Mouse (Mus musculus): ENCODE results near the gene Dip2b. TPM values are rescaled to one million over a fixed set of nuclear protein-coding genes. Genes with fewer than 3 reads are reported as not detected.

Gene Dip2b
- total and polyA plus RNA-seq, 2 experiments from 2014 or later, result 8.3 to 40.6 TPM

DNA sequence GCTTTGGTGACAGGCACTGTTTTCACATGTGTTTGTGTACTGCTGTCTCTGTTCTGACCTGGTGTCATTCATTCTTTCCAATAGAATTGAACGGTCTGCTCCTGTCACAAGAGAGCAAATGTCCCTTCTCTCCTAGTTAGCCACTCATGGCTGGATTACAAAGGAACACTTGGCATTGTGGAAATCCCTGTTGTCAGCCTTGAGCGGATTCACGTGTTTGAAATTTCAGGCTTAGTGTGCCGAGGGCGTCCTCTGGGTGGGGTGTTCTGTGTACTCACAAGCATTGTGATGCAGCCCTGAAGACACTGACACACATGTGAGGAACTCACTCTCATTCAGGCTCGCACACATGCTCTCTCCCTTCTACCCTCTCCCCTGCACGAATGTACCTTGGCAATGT, 61.9 kb downstream of the Dip2b start:
- Histone ChIP-seq H3K27ac (ENCODE audit: low read depth, low read length) (no peak overlapping the region), H3K4me3 (ENCODE audit: low read depth, low read length) (no peak overlapping the region), H3K36me3 (ENCODE audit: insufficient read depth) (no peaks in the 10 kb centered on the region), H3K4me2 (ENCODE audit: low read depth) (no peak overlapping the region), H3K9ac (no peak overlapping the region), H3K4me1 (ENCODE audit: insufficient read depth) (no peaks in the 10 kb centered on the region), H3K9me3 (ENCODE audit: low read length) (no peaks in the 10 kb centered on the region), H3K27me3 (ENCODE audit: insufficient read depth, low read length) (no peaks in the 10 kb centered on the region)
- ATAC-seq (no peak), DNase-seq (no peak)
- no peak for TF ChIP-seq CTCF (IDR thresholded peaks at IDR 0.05; ENCODE audit: low read depth)
- 32% methylated on average over 7 of the region's 7 CpGs for WGBS

DNA sequence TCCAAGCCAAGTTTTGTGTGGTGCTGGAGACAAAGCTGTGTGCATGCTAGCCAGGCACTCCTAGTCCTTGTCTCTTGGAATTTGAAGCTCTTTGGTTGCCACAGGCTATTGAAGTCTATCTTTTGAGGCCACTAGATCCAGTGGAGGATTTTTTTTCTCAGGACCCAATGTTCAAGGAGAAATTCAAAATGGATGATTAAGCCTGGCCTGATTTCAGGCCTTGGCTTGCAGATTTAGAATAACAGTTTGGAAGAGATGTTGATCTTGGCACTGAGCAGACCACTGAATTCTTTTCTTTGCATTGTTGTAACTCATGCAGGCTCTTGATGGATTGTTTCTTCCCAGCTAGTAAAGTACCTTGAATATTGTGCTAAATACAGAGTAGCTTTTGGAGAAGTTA, 62.7 kb downstream of the Dip2b start:
- H3K27ac ChIP-seq (ENCODE audit: low read depth, low read length), result no peak overlapping the region
- ATAC-seq, result no peak

DNA sequence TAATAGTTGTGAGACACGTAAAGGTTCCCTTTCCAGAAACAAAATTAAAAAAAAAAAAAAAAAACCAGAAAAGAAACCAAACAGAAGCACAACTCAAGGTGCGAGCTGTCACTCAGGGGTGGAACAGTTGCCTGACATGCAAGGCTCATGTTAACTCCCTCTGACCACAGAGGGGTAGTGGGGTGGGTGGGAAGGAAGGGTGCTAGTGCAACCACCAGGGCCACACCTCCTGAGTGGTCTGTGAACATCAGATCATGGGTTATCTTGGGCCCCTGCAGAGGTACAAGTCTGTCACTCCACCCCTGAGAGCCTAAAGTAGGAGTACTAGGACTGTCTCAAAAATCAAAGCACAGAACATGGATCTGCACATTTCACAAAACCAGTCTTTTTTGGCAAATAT, 65.7 kb downstream of the Dip2b start:
- H3K4me3 ChIP-seq (ENCODE audit: low read depth, low read length), result no peak overlapping the region
- DNase-seq (no peak), ATAC-seq (no peak)
- no peak overlapping the region for H3K9ac ChIP-seq
- WGBS, result 86% methylated on average over 2 of the region's 2 CpGs
- H3K4me1 ChIP-seq (ENCODE audit: insufficient read depth), result no peaks in the 10 kb centered on the region
- H3K4me2 ChIP-seq (ENCODE audit: low read depth), result no peak overlapping the region
- no peaks in the 10 kb centered on the region for H3K36me3 ChIP-seq (ENCODE audit: insufficient read depth)
- H3K9me3 ChIP-seq (ENCODE audit: low read length), result no peaks in the 10 kb centered on the region
- TF ChIP-seq CTCF (IDR thresholded peaks at IDR 0.05; ENCODE audit: low read depth), result no peak
- no peaks in the 10 kb centered on the region for H3K27me3 ChIP-seq (ENCODE audit: insufficient read depth, low read length)
- no peak overlapping the region for H3K27ac ChIP-seq (ENCODE audit: low read depth, low read length)

More for the DNA sequence above, 62.7 kb downstream of the Dip2b start:
- no peak for TF ChIP-seq CTCF (IDR thresholded peaks at IDR 0.05; ENCODE audit: low read depth)
- H3K4me1 ChIP-seq (ENCODE audit: insufficient read depth), result no peaks in the 10 kb centered on the region
- no peaks in the 10 kb centered on the region for H3K27me3 ChIP-seq (ENCODE audit: insufficient read depth, low read length)
- H3K9me3 ChIP-seq (ENCODE audit: low read length), result no peaks in the 10 kb centered on the region
- no peak for DNase-seq
- no peak overlapping the region for H3K4me2 ChIP-seq (ENCODE audit: low read depth)
- H3K9ac ChIP-seq, result no peak overlapping the region
- no peak overlapping the region for H3K4me3 ChIP-seq (ENCODE audit: low read depth, low read length)
- H3K36me3 ChIP-seq (ENCODE audit: insufficient read depth), result no peaks in the 10 kb centered on the region

DNA sequence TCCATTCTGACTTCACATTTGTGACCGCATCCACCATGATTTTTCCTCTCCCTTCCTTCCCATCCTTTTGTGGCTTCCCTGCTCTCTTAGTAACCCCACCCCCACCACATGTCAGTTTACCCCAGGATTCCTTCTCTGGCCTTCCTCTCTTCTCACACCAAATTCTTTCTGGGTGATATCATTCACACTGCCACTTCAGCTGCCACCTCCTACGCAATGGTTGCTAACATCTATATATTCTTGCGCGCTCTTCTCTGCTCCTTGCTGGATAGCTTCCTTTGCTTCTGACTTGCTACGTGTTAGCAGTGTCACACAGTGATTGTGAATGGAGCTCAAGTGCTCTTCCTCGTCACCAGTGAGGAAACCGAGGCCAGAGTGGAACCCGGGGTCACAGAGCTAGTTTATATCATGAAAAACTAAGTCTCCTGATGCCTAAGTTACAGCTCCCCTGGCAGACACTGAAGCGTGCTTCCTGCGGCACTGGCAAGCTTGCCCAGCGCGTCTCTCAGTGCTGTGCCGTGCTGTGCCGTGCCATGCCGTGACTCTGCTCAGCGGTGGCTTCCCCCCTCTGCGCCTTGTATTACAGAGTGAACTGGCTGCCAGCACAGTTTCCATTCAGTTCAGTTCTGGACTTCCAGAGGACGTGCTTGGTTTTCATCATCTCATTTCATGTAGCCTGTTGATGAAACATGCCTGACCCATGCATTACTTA, 69.8 kb downstream of the Dip2b start:
- H3K4me2 ChIP-seq (ENCODE audit: low read depth), result no peak overlapping the region
- H3K4me3 ChIP-seq (ENCODE audit: low read depth, low read length), result no peak overlapping the region
- TF ChIP-seq CTCF (IDR thresholded peaks at IDR 0.05; ENCODE audit: low read depth), result no peak
- 73% methylated on average over 18 of the region's 18 CpGs for WGBS
- peak; percentile 14 for DNase-seq
- H3K4me1 ChIP-seq (ENCODE audit: insufficient read depth), result no peaks in the 10 kb centered on the region
- no peaks in the 10 kb centered on the region for H3K27me3 ChIP-seq (ENCODE audit: insufficient read depth, low read length)
- H3K9me3 ChIP-seq (ENCODE audit: low read length), result no peaks in the 10 kb centered on the region
- H3K36me3 ChIP-seq (ENCODE audit: insufficient read depth), result no peaks in the 10 kb centered on the region
- ATAC-seq, result no peak; the same call in 1 of the 2 replicates
- H3K27ac ChIP-seq (ENCODE audit: low read depth, low read length), result no peak overlapping the region
- H3K9ac ChIP-seq, result no peak overlapping the region

DNA sequence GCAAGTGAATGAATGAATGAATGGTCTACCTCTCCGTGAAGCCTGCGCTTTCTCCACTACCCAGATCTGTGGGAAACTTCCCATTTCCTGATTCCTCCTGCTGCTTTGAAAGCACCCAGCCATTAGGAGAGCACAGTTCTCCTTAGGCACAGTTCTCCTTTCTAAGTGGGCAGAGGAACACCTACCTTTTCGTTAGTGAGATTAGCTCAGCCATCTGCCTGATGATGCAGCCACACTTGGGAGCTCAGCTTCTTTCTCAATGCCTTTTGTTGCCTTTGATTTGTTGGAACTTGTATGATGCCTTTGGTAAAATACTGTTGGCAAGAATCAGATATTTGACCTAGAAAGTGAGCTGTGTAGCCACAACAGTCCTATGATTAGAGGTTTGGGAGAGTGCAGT, 71.5 kb downstream of the Dip2b start:
- Histone ChIP-seq H3K4me1 (ENCODE audit: insufficient read depth) (no peaks in the 10 kb centered on the region), H3K9me3 (ENCODE audit: low read length) (no peaks in the 10 kb centered on the region), H3K27me3 (ENCODE audit: insufficient read depth, low read length) (no peaks in the 10 kb centered on the region), H3K4me2 (ENCODE audit: low read depth) (no peak overlapping the region), H3K9ac (no peak overlapping the region), H3K27ac (ENCODE audit: low read depth, low read length) (no peak overlapping the region), H3K36me3 (ENCODE audit: insufficient read depth) (no peaks in the 10 kb centered on the region), H3K4me3 (ENCODE audit: low read depth, low read length) (no peak overlapping the region)
- DNase-seq (no peak), ATAC-seq (no peak)
- TF ChIP-seq CTCF (IDR thresholded peaks at IDR 0.05; ENCODE audit: low read depth), result no peak
- 62% methylated on average over 3 of the region's 3 CpGs for WGBS

DNA sequence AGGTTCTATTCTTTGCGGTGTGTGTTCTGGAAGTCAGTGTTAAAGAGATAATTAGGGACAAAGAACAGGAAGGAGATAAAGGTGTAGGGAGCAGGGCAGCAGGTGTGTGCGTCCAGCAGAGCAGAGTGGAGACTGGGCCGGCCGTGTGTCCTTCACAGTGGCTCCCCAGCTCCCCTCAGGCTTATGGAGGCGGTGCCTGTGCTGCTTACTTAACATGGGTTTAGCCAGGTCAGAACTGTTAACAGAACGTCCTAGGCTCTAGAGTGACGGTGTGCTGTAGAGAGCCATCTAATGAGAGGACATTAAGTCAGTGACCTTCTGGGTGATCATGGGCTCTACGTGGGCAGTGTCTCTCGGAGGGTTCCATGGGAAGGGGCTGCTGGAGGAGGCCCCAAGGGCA, 73.4 kb downstream of the Dip2b start:
- Histone ChIP-seq H3K36me3 (ENCODE audit: insufficient read depth) (peaks cover 5% of the 10 kb centered on the region), H3K4me3 (ENCODE audit: low read depth, low read length) (no peak overlapping the region), H3K9ac (no peak overlapping the region), H3K27ac (ENCODE audit: low read depth, low read length) (no peak overlapping the region), H3K4me2 (ENCODE audit: low read depth) (no peak overlapping the region), H3K27me3 (ENCODE audit: insufficient read depth, low read length) (no peaks in the 10 kb centered on the region), H3K9me3 (ENCODE audit: low read length) (no peaks in the 10 kb centered on the region), H3K4me1 (ENCODE audit: insufficient read depth) (no peaks in the 10 kb centered on the region)
- WGBS, result 75% methylated on average over 9 of the region's 9 CpGs
- ATAC-seq, result no peak
- DNase-seq, result no peak
- TF ChIP-seq CTCF (IDR thresholded peaks at IDR 0.05; ENCODE audit: low read depth), result no peak

DNA sequence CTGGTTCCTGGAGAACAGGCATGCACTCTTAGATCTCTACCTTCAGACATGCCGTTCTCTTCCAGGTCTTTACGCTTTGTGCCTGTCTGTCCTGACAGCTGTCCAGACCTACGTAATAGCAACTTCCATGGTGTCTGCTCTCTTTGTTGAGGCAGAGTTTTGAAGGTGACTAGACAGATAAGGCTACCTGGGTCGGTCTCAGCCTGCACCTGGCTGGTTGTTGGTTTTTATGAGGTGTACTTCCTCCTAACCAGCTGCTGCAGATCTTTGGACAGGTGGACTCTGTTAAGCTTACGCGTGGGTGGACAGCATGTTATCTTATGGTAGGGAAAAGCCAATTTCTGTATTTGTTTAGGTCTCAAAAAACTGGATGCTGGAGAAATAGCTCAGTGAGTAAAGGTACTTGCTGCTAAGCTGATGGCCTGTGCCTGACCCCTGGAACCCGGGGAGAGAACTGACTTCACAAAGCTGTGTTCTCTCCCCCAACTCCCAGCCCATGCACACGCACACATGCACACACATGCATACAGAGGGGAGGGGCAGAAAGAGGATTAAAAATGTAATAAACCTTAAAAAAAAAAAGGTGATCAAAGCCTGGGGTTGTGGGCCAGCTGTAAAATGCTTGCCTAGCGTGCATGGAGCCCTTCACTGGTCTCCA, 74.0 kb downstream of the Dip2b start:
- TF ChIP-seq CTCF (IDR thresholded peaks at IDR 0.05; ENCODE audit: low read depth), result no peak
- ATAC-seq, result no peak
- 90% methylated on average over 9 of the region's 9 CpGs for WGBS
- H3K4me3 ChIP-seq (ENCODE audit: low read depth, low read length), result no peak overlapping the region
- DNase-seq, result no peak
- no peaks in the 10 kb centered on the region for H3K27me3 ChIP-seq (ENCODE audit: insufficient read depth, low read length)
- H3K27ac ChIP-seq (ENCODE audit: low read depth, low read length), result no peak overlapping the region
- H3K9me3 ChIP-seq (ENCODE audit: low read length), result no peaks in the 10 kb centered on the region
- H3K36me3 ChIP-seq (ENCODE audit: insufficient read depth), result peaks cover 5% of the 10 kb centered on the region
- no peaks in the 10 kb centered on the region for H3K4me1 ChIP-seq (ENCODE audit: insufficient read depth)
- no peak overlapping the region for H3K4me2 ChIP-seq (ENCODE audit: low read depth)
- no peak overlapping the region for H3K9ac ChIP-seq
